Mouse (Mus musculus) heart, adult 2 months (tissue): ENCODE measurements at regions not wholly inside any gene's neighbourhood (a gene's known extent, or its start where the extent isn't known, plus 50 kb on each side); places are given as distances from the start of the nearest gene placed in this dataset.

Experiments used
- DNase-seq, 2 experiments: peaks; one replicate each; pipeline ENCODE4 v3.0.0; 2021
- H3K27ac ChIP-seq: fragments of 200-600 bp; 2 replicates; pipeline ENCODE4 v1.8.1; 2022
- H3K27me3 ChIP-seq: fragments of 200-500 bp; 2 replicates; pipeline ENCODE4 v1.6.1; 2012; ENCODE audit warnings: mild to moderate bottlenecking, low read length, inconsistent platforms, mixed read lengths; ENCODE audit not compliant: control insufficient read depth, insufficient read depth
- H3K36me3 ChIP-seq: fragments of 200-500 bp; 2 replicates; pipeline ENCODE4 v1.6.1; 2012; ENCODE audit warnings: low read length, inconsistent platforms; ENCODE audit not compliant: control insufficient read depth, insufficient read depth
- H3K4me1 ChIP-seq: fragments of 200-500 bp; 2 replicates; pipeline ENCODE4 v1.6.1; 2011; ENCODE audit warnings: low read length; ENCODE audit not compliant: control insufficient read depth, insufficient read depth
- H3K4me3 ChIP-seq: fragments of 200-600 bp; 2 replicates; pipeline ENCODE4 v1.8.1; 2022
- H3K79me2 ChIP-seq: fragments of 200-500 bp; replicated peaks from 2 replicates; pipeline ENCODE4 v1.6.1; 2012; ENCODE audit warnings: mild to moderate bottlenecking, inconsistent platforms, low read length, moderate library complexity, mixed read lengths; ENCODE audit not compliant: control insufficient read depth, insufficient read depth
- H3K9ac ChIP-seq: fragments of 200-500 bp; 2 replicates; pipeline ENCODE4 v1.6.1; 2012; ENCODE audit warnings: low read depth, mild to moderate bottlenecking, control low read depth, inconsistent platforms, low read length, mixed read lengths
- CTCF ChIP-seq: fragments of 200-600 bp; IDR thresholded peaks from 2 replicates; pipeline ENCODE4 v1.8.1; 2022; ENCODE audit warnings: antibody characterized with exemption, mild to moderate bottlenecking, moderate library complexity
- EP300 ChIP-seq: fragments of 200-500 bp; IDR thresholded peaks from 2 replicates; pipeline ENCODE4 v1.6.1; 2011; ENCODE audit warnings: low read depth, low read length, control low read depth; ENCODE audit not compliant: insufficient read depth
- POLR2A ChIP-seq: fragments of 200-500 bp; IDR thresholded peaks from 2 replicates; pipeline ENCODE4 v1.6.1; 2011; ENCODE audit warnings: mild to moderate bottlenecking, low read depth, low read length, control low read depth; ENCODE audit not compliant: insufficient read depth
- WGBS: fragments of 180-500 bp; shearing (Covaris S2); methylation state at CpG from one replicate; pipeline ENCODE4 v1.1.7; 2018; 5-methylcytosine and 5-hydroxymethylcytosine counted together
- intact Hi-C: fragments of 180-260 bp; cut with DNase I; formaldehyde crosslinking; loops from one replicate; pipeline ENCODE4 v1.15.1; 2025

- DNase-seq, result peak in 1 of 2 experiments; percentile 4
- Histone ChIP-seq H3K27me3 (no peaks in the 10 kb centered on the region), H3K27ac (no peak overlapping the region), H3K4me1 (no peaks in the 10 kb centered on the region), H3K36me3 (no peaks in the 10 kb centered on the region), H3K9ac (no peak overlapping the region), H3K79me2 (no peaks in the 10 kb centered on the region), H3K4me3 (no peak overlapping the region)
- intact Hi-C loops, result no loop called here
- 65% methylated on average over 5 of the region's 5 CpGs for WGBS
- no peak for TF ChIP-seq POLR2A
- TF ChIP-seq EP300, result no peak
- TF ChIP-seq CTCF, result no peak
Measured at GRCm38 (mm10) chr13:118849541-118849940, 179.9 kb downstream of the Fgf10 start.

- Histone ChIP-seq H3K9ac (no peak overlapping the region), H3K27ac (no peak overlapping the region), H3K79me2 (no peaks in the 10 kb centered on the region), H3K4me3 (no peak overlapping the region), H3K27me3 (no peaks in the 10 kb centered on the region), H3K36me3 (no peaks in the 10 kb centered on the region), H3K4me1 (no peaks in the 10 kb centered on the region)
- TF ChIP-seq EP300 (no peak), POLR2A (no peak), CTCF (no peak)
- WGBS, result 79% methylated on average over 8 of the region's 8 CpGs
- DNase-seq, result no peak
- intact Hi-C loops, result no loop called here
Measured at GRCm38 (mm10) chr13:118850708-118851107, 181.1 kb downstream of the Fgf10 start.

- Histone ChIP-seq H3K4me3 (no peak overlapping the region), H3K9ac (no peak overlapping the region), H3K27me3 (no peaks in the 10 kb centered on the region), H3K27ac (no peak overlapping the region), H3K79me2 (no peaks in the 10 kb centered on the region), H3K36me3 (no peaks in the 10 kb centered on the region), H3K4me1 (no peaks in the 10 kb centered on the region)
- DNase-seq, result no peak
- 69% methylated on average over 9 of the region's 9 CpGs for WGBS
- TF ChIP-seq EP300, result no peak
- TF ChIP-seq POLR2A, result no peak
- no peak for TF ChIP-seq CTCF
- intact Hi-C loops, result no loop called here
Measured at GRCm38 (mm10) chr13:118886339-118886810, 216.8 kb downstream of the Fgf10 start.

GRCm38 (mm10) chr13:118895079-118895478 lies 225.5 kb downstream of the Fgf10 start:
- H3K9ac ChIP-seq, result no peak overlapping the region
- no peak overlapping the region for H3K4me3 ChIP-seq
- no peak for DNase-seq
- H3K36me3 ChIP-seq, result no peaks in the 10 kb centered on the region
- TF ChIP-seq EP300, result no peak
- no peak for TF ChIP-seq POLR2A
- TF ChIP-seq CTCF, result no peak
- no peaks in the 10 kb centered on the region for H3K4me1 ChIP-seq
- WGBS, result 87% methylated on average over 4 of the region's 4 CpGs
- intact Hi-C loops, result no loop called here
- H3K27me3 ChIP-seq, result no peaks in the 10 kb centered on the region
- H3K79me2 ChIP-seq, result no peaks in the 10 kb centered on the region
- no peak overlapping the region for H3K27ac ChIP-seq

GRCm38 (mm10) chr13:118901950-118902349 lies 232.4 kb downstream of the Fgf10 start:
- TF ChIP-seq POLR2A (no peak), EP300 (no peak), CTCF (no peak)
- intact Hi-C loops, result no loop called here
- 89% methylated on average over 2 of the region's 2 CpGs for WGBS

GRCm38 (mm10) chr13:118910351-118910750 lies 240.8 kb downstream of the Fgf10 start:
- no peak overlapping the region for H3K4me3 ChIP-seq
- no peaks in the 10 kb centered on the region for H3K27me3 ChIP-seq
- H3K9ac ChIP-seq, result no peak overlapping the region
- no peaks in the 10 kb centered on the region for H3K36me3 ChIP-seq
- intact Hi-C loops, result no loop called here
- TF ChIP-seq POLR2A, result no peak
- TF ChIP-seq CTCF, result no peak
- no peak for TF ChIP-seq EP300
- H3K79me2 ChIP-seq, result no peaks in the 10 kb centered on the region
- no peak overlapping the region for H3K27ac ChIP-seq
- 68% methylated on average over 2 of the region's 2 CpGs for WGBS
- H3K4me1 ChIP-seq, result no peaks in the 10 kb centered on the region
- no peak for DNase-seq

More at GRCm38 (mm10) chr13:118901950-118902349, 232.4 kb downstream of the Fgf10 start:
- Histone ChIP-seq H3K4me1 (no peaks in the 10 kb centered on the region), H3K4me3 (no peak overlapping the region), H3K79me2 (no peaks in the 10 kb centered on the region), H3K36me3 (no peaks in the 10 kb centered on the region), H3K27ac (no peak overlapping the region), H3K27me3 (no peaks in the 10 kb centered on the region), H3K9ac (no peak overlapping the region)
- no peak for DNase-seq
